Mouse (Mus musculus): ENCODE measurements around the gene Wdr13. TPM values are rescaled to one million over a fixed set of nuclear protein-coding genes. Genes with fewer than 3 reads are reported as not detected.

Gene Wdr13
- total RNA-seq, 1 experiment from 2014 or later: 41.6 TPM

- ATAC-seq (replicated peaks in 1 of 2; ENCODE audit: insufficient read depth in 1 of 2, low FRiP score in 2 of 2, low TSS enrichment in 1 of 2, low read depth in 1 of 2, poor library complexity in 2 of 2, severe bottlenecking in 2 of 2): no peak
Observed at GRCm38 (mm10) chrX:8073881-8074429, 58.7 kb downstream of the Wdr13 start.

Other genes starting within 250 kb of the Wdr13 start
- 17.2 and 25.7 TPM in 2 replicates for gene Slc35a2, start 248.9 kb downstream of the Wdr13 start, total RNA-seq (2017)
- gene Pqbp1, start 233.6 kb downstream of the Wdr13 start, total RNA-seq (2017): 167 and 186 TPM in 2 replicates
- gene Timm17b, start 233.5 kb downstream of the Wdr13 start, total RNA-seq (2017): 39.3 and 51.9 TPM in 2 replicates
- gene Gm10491, start 225.1 kb downstream of the Wdr13 start, total RNA-seq (2017): not detected in 2 replicates
- gene Gm10490, start 223.3 kb downstream of the Wdr13 start, total RNA-seq (2017): 1.2 TPM in 1 of 2 replicates, not detected in the other
- not detected in 2 replicates for gene Pcsk1n, start 213.1 kb downstream of the Wdr13 start, total RNA-seq (2017)
- gene Eras, start 204.3 kb downstream of the Wdr13 start, total RNA-seq (2017): not detected in 2 replicates
- gene Hdac6, start 185.0 kb downstream of the Wdr13 start, total RNA-seq (2017): 10.0 and 32.9 TPM in 2 replicates
- 8.6 and 19.1 TPM in 2 replicates for gene Gata1, start 154.8 kb downstream of the Wdr13 start, total RNA-seq (2017)
- not detected in 2 replicates for gene Glod5, start 114.4 kb downstream of the Wdr13 start, total RNA-seq (2017)
- gene Suv39h1, start 58.1 kb downstream of the Wdr13 start, total RNA-seq (2017): 51.2 and 65.4 TPM in 2 replicates
- 97.1 and 98.4 TPM in 2 replicates for gene Was, start 42.4 kb downstream of the Wdr13 start, total RNA-seq (2017)
- gene Rbm3, start 13.0 kb upstream of the Wdr13 start, total RNA-seq (2017): 1,086 and 1,580 TPM in 2 replicates
- 7.8 and 8.2 TPM in 2 replicates for gene Tbc1d25, start 43.3 kb upstream of the Wdr13 start, total RNA-seq (2017)
- gene Ebp, start 60.6 kb upstream of the Wdr13 start, total RNA-seq (2017): 59.0 and 60.6 TPM in 2 replicates
- 1.0 and 2.6 TPM in 2 replicates for gene Porcn, start 73.6 kb upstream of the Wdr13 start, total RNA-seq (2017)
- gene Ftsj1, start 119.5 kb upstream of the Wdr13 start, total RNA-seq (2017): 17.3 and 25.9 TPM in 2 replicates
- 1.6 and 6.6 TPM in 2 replicates for gene Slc38a5, start 138.2 kb upstream of the Wdr13 start, total RNA-seq (2017)
- gene Ssxb10, start 194.5 kb upstream of the Wdr13 start, total RNA-seq (2017): 1.3 TPM in 1 of 2 replicates, not detected in the other
- gene Ssxb9, start 234.1 kb upstream of the Wdr13 start, total RNA-seq (2017): not detected in 2 replicates